Mouse (Mus musculus) embryonic fibroblast, embryonic 13.5 days (primary cell): ENCODE measurements at regions not wholly inside any gene's neighbourhood (a gene's known extent, or its start where the extent isn't known, plus 50 kb on each side); places are given as distances from the start of the nearest gene placed in this dataset.

Experiments used
- CTCF ChIP-seq: IDR thresholded peaks from 2 replicates; pipeline ENCODE4 v1.5.1; 2011; ENCODE audit warnings: mild to moderate bottlenecking, control low read depth, low read length, moderate library complexity, borderline replicate concordance; ENCODE audit not compliant: insufficient read depth
- POLR2A ChIP-seq: IDR thresholded peaks from 2 replicates; pipeline ENCODE4 v1.6.1; 2011; ENCODE audit warnings: low read depth, mild to moderate bottlenecking, control low read depth, low read length, moderate library complexity

- no peak for TF ChIP-seq CTCF
- no peak for TF ChIP-seq POLR2A
Measured at GRCm38 (mm10) chr8:44257051-44257450, 547.2 kb upstream of the Adam34 start.
